Mouse (Mus musculus) limb, embryonic 12.5 days (tissue): Measurements from ENCODE around the gene Hoga1. TPM values are rescaled to one million over a fixed set of nuclear protein-coding genes. Genes with fewer than 3 reads are reported as not detected.
"Not testable (repeated sequence)": the region's sequence is repeated elsewhere in the genome, so short reads cannot be mapped to it uniquely, and the experiment has no call there.

Experiments used
- ATAC-seq: fragments of 200-750 bp; cut with Nextera tagmentation; 2 replicates; pipeline ENCODE4 v1.8.0; 2017; ENCODE audit warnings: low read depth, moderate TSS enrichment; ENCODE audit not compliant: insufficient number of reproducible peaks, insufficient read depth, low FRiP score, low TSS enrichment
- H3K27ac ChIP-seq: fragments of 300-500 bp; sonication (generic); 2 replicates; pipeline ENCODE4 v1.5.1; 2016; ENCODE audit warnings: mild to moderate bottlenecking, moderate library complexity
- H3K27me3 ChIP-seq: fragments of 300-500 bp; sonication (generic); 2 replicates; pipeline ENCODE4 v1.6.1; 2016; ENCODE audit warnings: mild to moderate bottlenecking, moderate library complexity
- H3K36me3 ChIP-seq: fragments of 300-500 bp; sonication (generic); 2 replicates; pipeline ENCODE4 v1.6.1; 2016; ENCODE audit warnings: mild to moderate bottlenecking, moderate library complexity
- H3K4me1 ChIP-seq: fragments of 300-500 bp; sonication (generic); replicated peaks from 2 replicates; pipeline ENCODE4 v1.6.1; 2016
- H3K4me2 ChIP-seq: fragments of 300-500 bp; sonication (generic); 2 replicates; pipeline ENCODE4 v1.6.1; 2016; ENCODE audit warnings: mild to moderate bottlenecking, moderate library complexity
- H3K4me3 ChIP-seq: fragments of 300-500 bp; sonication (generic); replicated peaks from 2 replicates; pipeline ENCODE4 v1.5.1; 2016; ENCODE audit warnings: mild to moderate bottlenecking
- H3K9ac ChIP-seq: fragments of 300-500 bp; sonication (generic); replicated peaks from 2 replicates; pipeline ENCODE4 v1.6.1; 2016; ENCODE audit warnings: mild to moderate bottlenecking, moderate library complexity
- H3K9me3 ChIP-seq: fragments of 300-500 bp; sonication (generic); 2 replicates; pipeline ENCODE4 v1.6.1; 2016; ENCODE audit warnings: mild to moderate bottlenecking, moderate library complexity
- WGBS: fragments of 180-500 bp; shearing (Covaris S2); methylation state at CpG from one replicate; pipeline ENCODE4 v1.1.7; 2016; 5-methylcytosine and 5-hydroxymethylcytosine counted together
- polyA plus RNA-seq: library from polyadenylated mRNA; unstranded; fragments of >200 nt; fragmentation: Nextera tagmentation; extraction: Ambion mirVana; gene quantifications from 2 replicates; pipeline ENCODE4 v1.2.1, GENCODE M21; 2016

Gene Hoga1
- polyA plus RNA-seq, 1 experiment from 2014 or later = 1.9 TPM

GRCm38 (mm10) chr19:42071886-42072608, 26.6 kb downstream of the Hoga1 start:
- H3K27me3 ChIP-seq = no peaks in the 10 kb centered on the region
- WGBS = 85% methylated on average over 15 of the region's 15 CpGs
- no peak overlapping the region for H3K4me3 ChIP-seq
- ATAC-seq = no peak
- H3K4me2 ChIP-seq = no peak overlapping the region
- peaks cover 32% of the 10 kb centered on the region for H3K36me3 ChIP-seq
- H3K9me3 ChIP-seq = no peaks in the 10 kb centered on the region
- H3K4me1 ChIP-seq = peaks cover 4% of the 10 kb centered on the region
- H3K27ac ChIP-seq = no peak overlapping the region
- no peak overlapping the region for H3K9ac ChIP-seq

GRCm38 (mm10) chr19:42072802-42073201, 27.4 kb downstream of the Hoga1 start:
- H3K36me3 ChIP-seq = peaks cover 39% of the 10 kb centered on the region
- no peak overlapping the region for H3K4me3 ChIP-seq
- H3K27me3 ChIP-seq = no peaks in the 10 kb centered on the region
- H3K9ac ChIP-seq = no peak overlapping the region
- H3K4me2 ChIP-seq = no peak overlapping the region
- no peak overlapping the region for H3K27ac ChIP-seq
- H3K4me1 ChIP-seq = peaks cover 4% of the 10 kb centered on the region
- no peaks in the 10 kb centered on the region for H3K9me3 ChIP-seq
- no peak for ATAC-seq
- 80% methylated on average over 7 of the region's 7 CpGs for WGBS

- Histone ChIP-seq H3K9me3 (no peaks in the 10 kb centered on the region), H3K4me3 (no peak overlapping the region), H3K4me2 (no peak overlapping the region), H3K9ac (no peak overlapping the region), H3K4me1 (peaks cover 4% of the 10 kb centered on the region), H3K27me3 (no peaks in the 10 kb centered on the region), H3K27ac (no peak overlapping the region), H3K36me3 (peaks cover 45% of the 10 kb centered on the region)
- ATAC-seq = no peak
- 86% methylated on average over 2 of the region's 2 CpGs for WGBS
Observed at GRCm38 (mm10) chr19:42075051-42075450, 29.6 kb downstream of the Hoga1 start.

- peaks cover 4% of the 10 kb centered on the region for H3K4me1 ChIP-seq
- H3K9ac ChIP-seq = no peak overlapping the region
- no peak overlapping the region for H3K4me3 ChIP-seq
- H3K27ac ChIP-seq = no peak overlapping the region
- 89% methylated on average over 16 of the region's 16 CpGs for WGBS
- H3K9me3 ChIP-seq = no peaks in the 10 kb centered on the region
- H3K36me3 ChIP-seq = peaks cover 45% of the 10 kb centered on the region
- ATAC-seq = no peak
- H3K4me2 ChIP-seq = no peak overlapping the region
- H3K27me3 ChIP-seq = no peaks in the 10 kb centered on the region
Observed at GRCm38 (mm10) chr19:42075992-42076391, 30.6 kb downstream of the Hoga1 start.

- H3K4me2 ChIP-seq = no peak overlapping the region
- H3K27ac ChIP-seq = no peak overlapping the region
- H3K4me3 ChIP-seq = no peak overlapping the region
- H3K36me3 ChIP-seq = peaks cover 45% of the 10 kb centered on the region
- ATAC-seq = no peak
- H3K9ac ChIP-seq = no peak overlapping the region
- peaks cover 4% of the 10 kb centered on the region for H3K4me1 ChIP-seq
- H3K9me3 ChIP-seq = no peaks in the 10 kb centered on the region
- no peaks in the 10 kb centered on the region for H3K27me3 ChIP-seq
- WGBS = 92% methylated on average over 8 of the region's 8 CpGs
Observed at GRCm38 (mm10) chr19:42078566-42078965, 33.2 kb downstream of the Hoga1 start.

GRCm38 (mm10) chr19:42079006-42079405, 33.6 kb downstream of the Hoga1 start:
- no peak overlapping the region for H3K9ac ChIP-seq
- H3K4me3 ChIP-seq = no peak overlapping the region
- H3K9me3 ChIP-seq = no peaks in the 10 kb centered on the region
- H3K4me2 ChIP-seq = no peak overlapping the region
- no peak overlapping the region for H3K27ac ChIP-seq
- 94% methylated on average over 12 of the region's 12 CpGs for WGBS
- no peak for ATAC-seq
- peaks cover 44% of the 10 kb centered on the region for H3K36me3 ChIP-seq
- peaks cover 2% of the 10 kb centered on the region for H3K4me1 ChIP-seq
- no peaks in the 10 kb centered on the region for H3K27me3 ChIP-seq

- H3K9me3 ChIP-seq = no peaks in the 10 kb centered on the region
- no peak for ATAC-seq
- peaks cover 34% of the 10 kb centered on the region for H3K36me3 ChIP-seq
- H3K4me3 ChIP-seq = no peak overlapping the region
- no peaks in the 10 kb centered on the region for H3K27me3 ChIP-seq
- no peaks in the 10 kb centered on the region for H3K4me1 ChIP-seq
- no peak overlapping the region for H3K27ac ChIP-seq
- no peak overlapping the region for H3K9ac ChIP-seq
- no peak overlapping the region for H3K4me2 ChIP-seq
- 79% methylated on average over 5 of the region's 5 CpGs for WGBS
Observed at GRCm38 (mm10) chr19:42079950-42080349, 34.5 kb downstream of the Hoga1 start.

GRCm38 (mm10) chr19:42080469-42080868, 35.1 kb downstream of the Hoga1 start:
- peaks cover 29% of the 10 kb centered on the region for H3K36me3 ChIP-seq
- no peak overlapping the region for H3K9ac ChIP-seq
- no peak overlapping the region for H3K4me2 ChIP-seq
- H3K9me3 ChIP-seq = no peaks in the 10 kb centered on the region
- H3K4me1 ChIP-seq = peaks cover 1% of the 10 kb centered on the region
- H3K27ac ChIP-seq = no peak overlapping the region
- 88% methylated on average over 11 of the region's 11 CpGs for whole genome bisulfite sequencing
- no peak for ATAC-seq
- H3K27me3 ChIP-seq = no peaks in the 10 kb centered on the region
- H3K4me3 ChIP-seq = no peak overlapping the region

- H3K4me2 ChIP-seq, H3K9me3 ChIP-seq, H3K27ac ChIP-seq, H3K4me3 ChIP-seq, ATAC-seq, H3K9ac ChIP-seq, H3K4me1 ChIP-seq, H3K27me3 ChIP-seq: not testable (repeated sequence)
- 96% methylated on average over 5 of the region's 5 CpGs for WGBS
- peaks cover 17% of the 10 kb centered on the region for H3K36me3 ChIP-seq
Observed at GRCm38 (mm10) chr19:42081613-42082012, 36.2 kb downstream of the Hoga1 start.

- peak overlapping the region; percentile 76 for H3K9ac ChIP-seq
- H3K4me2 ChIP-seq = peak overlapping the region; percentile 94
- ATAC-seq = no peak
- no peaks in the 10 kb centered on the region for H3K9me3 ChIP-seq
- H3K4me3 ChIP-seq = peak overlapping the region; percentile 80
- WGBS = 10% methylated on average over 10 of the region's 10 CpGs
- H3K27me3 ChIP-seq = no peaks in the 10 kb centered on the region
- H3K4me1 ChIP-seq = peaks cover 13% of the 10 kb centered on the region
- peak overlapping the region; percentile 56; the same call in 1 of the 2 replicates for H3K27ac ChIP-seq
- H3K36me3 ChIP-seq = no peaks in the 10 kb centered on the region
Observed at GRCm38 (mm10) chr19:42085690-42086089, 40.3 kb downstream of the Hoga1 start.

- peak; percentile 71 for ATAC-seq
- Histone ChIP-seq H3K4me3 (peak within 1 kb of the TSS; percentile 80), H3K4me2 (peak within 1 kb of the TSS; percentile 94), H3K9me3 (no peaks in the 10 kb centered on the region), H3K36me3 (no peaks in the 10 kb centered on the region), H3K9ac (peak within 1 kb of the TSS; percentile 76), H3K4me1 (peaks cover 15% of the 10 kb centered on the region), H3K27me3 (no peaks in the 10 kb centered on the region), H3K27ac (peak within 1 kb of the TSS; percentile 56; the same call in 1 of the 2 replicates)
- under 1% methylated on average over 21 of the region's 21 CpGs for WGBS
Observed at GRCm38 (mm10) chr19:42086166-42086565, 40.8 kb downstream of the Hoga1 start, which contains the start of gene Morn4. Gene Morn4 (minus strand): TSS chr19:42086357.
